Mouse (Mus musculus) intestine, embryonic 15.5 days (tissue): ENCODE measurements around the gene Cks2. TPM values are rescaled to one million over a fixed set of nuclear protein-coding genes. Genes with fewer than 3 reads are reported as not detected.

Experiments used
- ATAC-seq: fragments of 200-750 bp; cut with Nextera tagmentation; 2 replicates; pipeline ENCODE4 v1.8.0; 2017; ENCODE audit warnings: moderate TSS enrichment, moderate library complexity
- H3K27ac ChIP-seq: fragments of 300-500 bp; sonication (generic); 2 replicates; pipeline ENCODE4 v1.5.1; 2015; ENCODE audit warnings: mild to moderate bottlenecking, inconsistent platforms
- H3K27me3 ChIP-seq: fragments of 300-500 bp; sonication (generic); replicated peaks from 2 replicates; pipeline ENCODE4 v1.6.1; 2015; ENCODE audit warnings: inconsistent platforms
- H3K36me3 ChIP-seq: fragments of 300-500 bp; sonication (generic); 2 replicates; pipeline ENCODE4 v1.6.1; 2015; ENCODE audit warnings: inconsistent platforms
- H3K4me1 ChIP-seq: fragments of 300-500 bp; sonication (generic); replicated peaks from 2 replicates; pipeline ENCODE4 v1.6.1; 2015; ENCODE audit warnings: inconsistent platforms
- H3K4me2 ChIP-seq: fragments of 300-500 bp; sonication (generic); replicated peaks from 2 replicates; pipeline ENCODE4 v1.6.1; 2015; ENCODE audit warnings: mild to moderate bottlenecking, inconsistent platforms
- H3K4me3 ChIP-seq: fragments of 300-500 bp; sonication (generic); replicated peaks from 2 replicates; pipeline ENCODE4 v1.5.1; 2015; ENCODE audit warnings: inconsistent platforms
- H3K9ac ChIP-seq: fragments of 300-500 bp; sonication (generic); 2 replicates; pipeline ENCODE4 v1.6.1; 2015; ENCODE audit warnings: inconsistent platforms
- H3K9me3 ChIP-seq: fragments of 300-500 bp; sonication (generic); 2 replicates; pipeline ENCODE4 v1.6.1; 2016; ENCODE audit warnings: inconsistent platforms
- WGBS: fragments of 180-500 bp; shearing (Covaris S2); methylation state at CpG from one replicate; pipeline ENCODE4 v1.1.7; 2015; 5-methylcytosine and 5-hydroxymethylcytosine counted together
- polyA plus RNA-seq: library from polyadenylated mRNA; unstranded; fragments of >200 nt; fragmentation: Nextera tagmentation; extraction: Ambion mirVana; gene quantifications from 2 replicates; pipeline ENCODE4 v1.2.1, GENCODE M21; 2015

The Cks2 gene
- polyA plus RNA-seq, 1 experiment from 2014 or later, result 333 TPM

- Histone ChIP-seq H3K27me3 (no peaks in the 10 kb centered on the region), H3K9ac (no peak overlapping the region)
- ATAC-seq, result no peak
Measured at GRCm38 (mm10) chr13:51696481-51696880, 51.4 kb downstream of the Cks2 start.

GRCm38 (mm10) chr13:51697455-51697854 is 52.4 kb downstream of the Cks2 start:
- Histone ChIP-seq H3K9ac (no peak overlapping the region), H3K27ac (no peak overlapping the region), H3K9me3 (no peaks in the 10 kb centered on the region), H3K4me2 (no peak overlapping the region), H3K4me1 (no peaks in the 10 kb centered on the region), H3K27me3 (no peaks in the 10 kb centered on the region), H3K36me3 (no peaks in the 10 kb centered on the region), H3K4me3 (no peak overlapping the region)
- no peak for ATAC-seq
- 71% methylated on average over 6 of the region's 6 CpGs for WGBS

More at GRCm38 (mm10) chr13:51696481-51696880, 51.4 kb downstream of the Cks2 start:
- H3K36me3 ChIP-seq, result no peaks in the 10 kb centered on the region
- H3K4me2 ChIP-seq, result no peak overlapping the region
- H3K4me3 ChIP-seq, result no peak overlapping the region
- H3K27ac ChIP-seq, result no peak overlapping the region
- H3K4me1 ChIP-seq, result no peaks in the 10 kb centered on the region
- no peaks in the 10 kb centered on the region for H3K9me3 ChIP-seq

GRCm38 (mm10) chr13:51697897-51698296 is 52.9 kb downstream of the Cks2 start:
- Histone ChIP-seq H3K4me3 (no peak overlapping the region), H3K9me3 (no peaks in the 10 kb centered on the region), H3K36me3 (no peaks in the 10 kb centered on the region), H3K9ac (no peak overlapping the region), H3K27ac (no peak overlapping the region), H3K27me3 (no peaks in the 10 kb centered on the region), H3K4me1 (no peaks in the 10 kb centered on the region), H3K4me2 (no peak overlapping the region)
- 59% methylated on average over 4 of the region's 4 CpGs for WGBS
- ATAC-seq, result no peak

GRCm38 (mm10) chr13:51698318-51698717 is 53.3 kb downstream of the Cks2 start:
- H3K4me2 ChIP-seq, result no peak overlapping the region
- H3K36me3 ChIP-seq, result no peaks in the 10 kb centered on the region
- no peak overlapping the region for H3K4me3 ChIP-seq
- H3K27me3 ChIP-seq, result no peaks in the 10 kb centered on the region
- no peaks in the 10 kb centered on the region for H3K9me3 ChIP-seq
- no peaks in the 10 kb centered on the region for H3K4me1 ChIP-seq
- H3K27ac ChIP-seq, result no peak overlapping the region
- ATAC-seq, result no peak
- no peak overlapping the region for H3K9ac ChIP-seq
- 77% methylated on average over 3 of the region's 3 CpGs for WGBS

Other genes with a start within 250 kb of the Cks2 start
- gene S1pr3, start 236.6 kb upstream of the Cks2 start, polyA plus RNA-seq, result 42.3 and 46.6 TPM in 2 replicates
- gene Shc3, start 75.8 kb upstream of the Cks2 start, polyA plus RNA-seq, result 0.28 and 0.34 TPM in 2 replicates
- gene Secisbp2, start 6.5 kb downstream of the Cks2 start, polyA plus RNA-seq, result 28.0 and 30.2 TPM in 2 replicates
- gene Sema4d, start 148.5 kb downstream of the Cks2 start, polyA plus RNA-seq, result 6.2 and 7.0 TPM in 2 replicates
- gene Gadd45g, start 201.4 kb downstream of the Cks2 start, polyA plus RNA-seq, result 35.4 and 36.3 TPM in 2 replicates